Mouse (Mus musculus) testis, adult 2 months (tissue): ENCODE measurements at regions not wholly inside any gene's neighbourhood (a gene's known extent, or its start where the extent isn't known, plus 50 kb on each side); places are given as distances from the start of the nearest gene placed in this dataset.

Experiments used
- H3K27ac ChIP-seq: fragments of 200-500 bp; 2 replicates; pipeline ENCODE4 v1.5.1; 2012; ENCODE audit warnings: low read depth, low read length; ENCODE audit not compliant: control insufficient read depth, insufficient read depth
- H3K27me3 ChIP-seq: fragments of 200-500 bp; 2 replicates; pipeline ENCODE4 v1.6.1; 2012; ENCODE audit warnings: mild to moderate bottlenecking, low read length, moderate library complexity; ENCODE audit not compliant: control insufficient read depth, insufficient read depth
- H3K36me3 ChIP-seq: fragments of 200-500 bp; 2 replicates; pipeline ENCODE4 v1.6.1; 2012; ENCODE audit warnings: mild to moderate bottlenecking, low read length; ENCODE audit not compliant: control insufficient read depth, insufficient read depth
- H3K4me1 ChIP-seq: fragments of 200-500 bp; 2 replicates; pipeline ENCODE4 v1.6.1; 2012; ENCODE audit warnings: low read length; ENCODE audit not compliant: control insufficient read depth, insufficient read depth
- H3K4me3 ChIP-seq: fragments of 200-500 bp; 2 replicates; pipeline ENCODE4 v1.5.1; 2012; ENCODE audit warnings: low read depth, mild to moderate bottlenecking, low read length, moderate library complexity, mixed read lengths; ENCODE audit not compliant: control insufficient read depth
- CTCF ChIP-seq: fragments of 200-500 bp; IDR thresholded peaks from 2 replicates; pipeline ENCODE4 v1.5.1; 2012; ENCODE audit warnings: low read depth, mild to moderate bottlenecking, inconsistent platforms, low read length, moderate library complexity; ENCODE audit not compliant: control insufficient read depth, insufficient read depth, insufficient replicate concordance
- POLR2A ChIP-seq: fragments of 200-500 bp; IDR thresholded peaks from 2 replicates; pipeline ENCODE4 v1.6.1; 2012; ENCODE audit warnings: low read depth, mild to moderate bottlenecking, inconsistent platforms, low read length, moderate library complexity; ENCODE audit not compliant: control insufficient read depth

DNA sequence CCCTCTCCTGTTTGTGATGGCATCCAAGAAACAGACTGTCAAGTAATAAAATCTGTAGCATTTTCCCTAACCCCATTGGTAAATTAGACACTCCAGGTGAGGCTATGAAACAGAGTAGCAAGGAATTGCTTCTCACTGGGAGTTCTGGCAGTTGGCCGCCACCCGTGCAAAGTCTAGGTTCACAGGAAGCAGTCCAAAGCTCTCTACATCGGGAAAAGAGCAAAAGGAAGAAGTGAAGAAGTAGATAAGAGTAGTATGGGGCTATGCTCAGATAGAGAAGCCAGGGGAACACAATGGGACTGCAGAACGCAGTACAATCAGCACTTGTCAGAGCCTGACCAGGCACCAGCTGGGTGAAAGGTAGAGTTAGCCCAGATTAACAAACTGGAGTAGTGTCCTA, 65.7 kb upstream of the Onecut1 start:
- Histone ChIP-seq H3K27me3 (no peaks in the 10 kb centered on the region), H3K27ac (no peak overlapping the region), H3K4me1 (no peaks in the 10 kb centered on the region), H3K4me3 (no peak overlapping the region), H3K36me3 (no peaks in the 10 kb centered on the region)
- no peak for TF ChIP-seq POLR2A
- TF ChIP-seq CTCF: no peak

DNA sequence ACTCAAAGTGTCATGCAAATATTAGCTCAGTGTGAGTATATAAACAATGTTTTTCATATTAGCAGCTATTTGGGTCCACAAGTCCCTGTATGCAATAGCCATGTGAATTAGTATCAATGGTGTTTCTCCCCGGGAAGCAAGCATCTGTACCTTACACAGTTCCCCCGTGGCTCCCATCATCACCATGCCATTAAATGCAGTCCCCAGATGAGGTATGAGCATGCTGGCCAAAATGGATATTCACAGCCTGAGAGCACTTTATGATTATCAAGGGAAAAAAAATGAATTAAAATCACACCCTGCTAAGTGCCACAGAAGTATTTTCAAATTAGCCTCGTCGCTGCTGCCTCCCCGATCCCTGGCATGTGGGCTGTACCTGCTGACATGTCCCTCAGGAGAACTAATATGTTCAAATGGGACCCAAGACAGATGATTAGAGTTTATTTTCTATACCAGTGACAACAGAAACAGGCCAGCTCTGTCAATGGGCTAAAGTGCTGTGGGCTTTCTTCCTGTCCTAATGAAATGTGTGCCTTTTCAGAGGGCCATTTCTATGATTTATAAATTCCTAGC, 64.4 kb upstream of the Onecut1 start:
- TF ChIP-seq POLR2A (no peak), CTCF (no peak)
- Histone ChIP-seq H3K27ac (no peak overlapping the region), H3K36me3 (no peaks in the 10 kb centered on the region), H3K4me3 (no peak overlapping the region), H3K27me3 (no peaks in the 10 kb centered on the region), H3K4me1 (no peaks in the 10 kb centered on the region)

DNA sequence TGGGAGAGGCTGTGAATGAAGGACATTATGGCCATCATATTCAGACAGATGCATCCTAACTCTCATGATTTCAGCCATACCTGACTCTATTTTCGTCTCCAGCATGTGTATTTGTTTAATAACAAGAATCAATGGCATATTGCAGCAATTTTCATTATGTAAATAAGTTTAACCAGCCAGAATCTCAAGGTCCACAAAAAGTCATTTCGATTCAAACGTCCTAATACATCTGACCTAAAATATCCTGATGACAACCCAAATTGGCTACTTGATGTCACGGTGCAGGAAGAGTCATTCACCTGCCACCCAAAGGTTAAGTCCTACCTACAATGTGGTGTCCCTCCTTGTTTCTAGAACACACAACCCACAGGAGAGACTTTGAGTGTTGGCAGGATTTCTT, 60.6 kb upstream of the Onecut1 start:
- no peaks in the 10 kb centered on the region for H3K27me3 ChIP-seq
- H3K4me1 ChIP-seq: no peaks in the 10 kb centered on the region
- H3K27ac ChIP-seq: no peak overlapping the region
- no peak for TF ChIP-seq CTCF
- TF ChIP-seq POLR2A: no peak
- no peak overlapping the region for H3K4me3 ChIP-seq
- H3K36me3 ChIP-seq: no peaks in the 10 kb centered on the region

DNA sequence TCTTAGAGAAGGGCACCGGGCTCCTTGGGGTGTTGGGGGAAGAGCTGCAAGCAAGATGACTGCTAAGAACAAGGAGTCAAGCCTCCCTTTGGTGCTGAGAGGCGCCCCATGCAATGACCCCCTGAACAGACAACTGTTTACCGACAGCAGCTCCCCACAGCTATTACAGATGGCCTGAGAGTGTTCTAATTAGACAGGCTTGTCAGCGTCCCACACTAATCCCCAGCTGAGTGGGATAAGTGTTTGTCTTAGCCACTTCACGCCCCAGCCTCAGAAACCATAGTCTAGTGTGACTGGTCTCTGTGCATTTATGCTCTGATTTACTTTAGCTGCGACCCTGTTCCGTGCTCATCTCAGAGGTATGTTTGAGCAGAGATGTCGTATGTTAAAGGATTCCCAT, 50.3 kb upstream of the Onecut1 start:
- Histone ChIP-seq H3K4me3 (no peak overlapping the region), H3K27me3 (no peaks in the 10 kb centered on the region), H3K4me1 (no peaks in the 10 kb centered on the region), H3K27ac (no peak overlapping the region), H3K36me3 (no peaks in the 10 kb centered on the region)
- TF ChIP-seq POLR2A: no peak
- TF ChIP-seq CTCF: no peak
